Mouse (Mus musculus): Measurements from ENCODE around the gene Dach1. TPM values are rescaled to one million over a fixed set of nuclear protein-coding genes. Genes with fewer than 3 reads are reported as not detected.

Gene Dach1
- polyA plus RNA-seq, 2 experiments, result 0.17 to 0.29 TPM

- H3K4me3 ChIP-seq (ENCODE audit: insufficient read depth in 1 of 2, low read depth in 2 of 2, low read length in 2 of 2), result no peak overlapping the region
- H3K36me3 ChIP-seq (replicated peaks; ENCODE audit: control insufficient read depth, insufficient read depth, low read depth), result no peaks in the 10 kb centered on the region
- DNase-seq (ENCODE audit: low read depth in 3 of 3, low spot score in 3 of 3) (no peak), ATAC-seq (ENCODE audit: insufficient read depth) (no peak)
- WGBS (ENCODE audit: insufficient replicate concordance), result 76% methylated on average over 1 of the region's 1 CpGs
- H3K4me1 ChIP-seq (replicated peaks; ENCODE audit: control insufficient read depth in 2 of 2, insufficient read depth in 2 of 2, low read length in 1 of 2), result no peaks in the 10 kb centered on the region
- no peaks in the 10 kb centered on the region for H3K9me3 ChIP-seq (ENCODE audit: control insufficient read depth, low read length)
- H3K27me3 ChIP-seq (ENCODE audit: control insufficient read depth, insufficient read depth, low read length), result no peaks in the 10 kb centered on the region
- H3K27ac ChIP-seq, result no peak overlapping the region
- TF ChIP-seq EP300 (IDR thresholded peaks at IDR 0.05; ENCODE audit: low read depth), result no peak
- no peak for TF ChIP-seq CTCF (IDR thresholded peaks at IDR 0.05; ENCODE audit: low read depth)
- H3K4me2 ChIP-seq (ENCODE audit: low read depth), result no peak overlapping the region
- H3K9ac ChIP-seq (replicated peaks), result no peak overlapping the region
These were observed 155.5 kb downstream of the Dach1 start for GRCm38 (mm10) chr14:98014053-98014452.

- no peak overlapping the region for H3K4me3 ChIP-seq (ENCODE audit: insufficient read depth in 1 of 2, low read depth in 2 of 2, low read length in 2 of 2)
- no peaks in the 10 kb centered on the region for H3K36me3 ChIP-seq (replicated peaks; ENCODE audit: control insufficient read depth, insufficient read depth, low read depth)
- H3K27me3 ChIP-seq (ENCODE audit: control insufficient read depth, insufficient read depth, low read length), result no peaks in the 10 kb centered on the region
- H3K4me2 ChIP-seq (ENCODE audit: low read depth), result no peak overlapping the region
- no peak overlapping the region for H3K9ac ChIP-seq (replicated peaks)
- H3K4me1 ChIP-seq (replicated peaks; ENCODE audit: control insufficient read depth in 2 of 2, insufficient read depth in 2 of 2, low read length in 1 of 2), result no peaks in the 10 kb centered on the region
- WGBS (ENCODE audit: insufficient replicate concordance), result 60% methylated on average over 6 of the region's 6 CpGs
- no peak for TF ChIP-seq EP300 (IDR thresholded peaks at IDR 0.05; ENCODE audit: low read depth)
- no peak for TF ChIP-seq CTCF (IDR thresholded peaks at IDR 0.05; ENCODE audit: low read depth)
- H3K27ac ChIP-seq, result no peak overlapping the region
- no peaks in the 10 kb centered on the region for H3K9me3 ChIP-seq (ENCODE audit: control insufficient read depth, low read length)
- no peak for ATAC-seq (ENCODE audit: insufficient read depth)
- no peak for DNase-seq (ENCODE audit: low read depth in 3 of 3, low spot score in 3 of 3)
These were observed 161.1 kb downstream of the Dach1 start for GRCm38 (mm10) chr14:98008501-98008900.

- H3K4me2 ChIP-seq (ENCODE audit: low read depth), result no peak overlapping the region
- WGBS (ENCODE audit: insufficient replicate concordance), result 27% methylated on average over 1 of the region's 1 CpGs
- ATAC-seq (ENCODE audit: insufficient read depth) (no peak), DNase-seq (ENCODE audit: low read depth in 3 of 3, low spot score in 3 of 3) (no peak)
- no peaks in the 10 kb centered on the region for H3K36me3 ChIP-seq (replicated peaks; ENCODE audit: control insufficient read depth, insufficient read depth, low read depth)
- no peak overlapping the region for H3K27ac ChIP-seq
- H3K9me3 ChIP-seq (ENCODE audit: control insufficient read depth, low read length), result no peaks in the 10 kb centered on the region
- H3K4me1 ChIP-seq (replicated peaks; ENCODE audit: control insufficient read depth in 2 of 2, insufficient read depth in 2 of 2, low read length in 1 of 2), result no peaks in the 10 kb centered on the region
- TF ChIP-seq EP300 (IDR thresholded peaks at IDR 0.05; ENCODE audit: low read depth) (no peak), CTCF (IDR thresholded peaks at IDR 0.05; ENCODE audit: low read depth) (no peak)
- no peak overlapping the region for H3K9ac ChIP-seq (replicated peaks)
- no peak overlapping the region for H3K4me3 ChIP-seq (ENCODE audit: insufficient read depth in 1 of 2, low read depth in 2 of 2, low read length in 2 of 2)
- H3K27me3 ChIP-seq (ENCODE audit: control insufficient read depth, insufficient read depth, low read length), result no peaks in the 10 kb centered on the region
These were observed 167.4 kb downstream of the Dach1 start for GRCm38 (mm10) chr14:98002021-98002680.

- DNase-seq (ENCODE audit: low read depth in 3 of 3, low spot score in 3 of 3), result no peak
- H3K9ac ChIP-seq (replicated peaks), result no peak overlapping the region
- H3K4me1 ChIP-seq (replicated peaks; ENCODE audit: control insufficient read depth in 2 of 2, insufficient read depth in 2 of 2, low read length in 1 of 2), result no peaks in the 10 kb centered on the region
- TF ChIP-seq CTCF (IDR thresholded peaks at IDR 0.05; ENCODE audit: low read depth), result no peak
- no peak for TF ChIP-seq EP300 (IDR thresholded peaks at IDR 0.05; ENCODE audit: low read depth)
- no peaks in the 10 kb centered on the region for H3K27me3 ChIP-seq (ENCODE audit: control insufficient read depth, insufficient read depth, low read length)
- no peak overlapping the region for H3K4me3 ChIP-seq (ENCODE audit: insufficient read depth in 1 of 2, low read depth in 2 of 2, low read length in 2 of 2)
- ATAC-seq (ENCODE audit: insufficient read depth), result no peak
- H3K9me3 ChIP-seq (ENCODE audit: control insufficient read depth, low read length), result no peaks in the 10 kb centered on the region
- H3K27ac ChIP-seq, result no peak overlapping the region
- no peaks in the 10 kb centered on the region for H3K36me3 ChIP-seq (replicated peaks; ENCODE audit: control insufficient read depth, insufficient read depth, low read depth)
- no peak overlapping the region for H3K4me2 ChIP-seq (ENCODE audit: low read depth)
These were observed 171.0 kb downstream of the Dach1 start for GRCm38 (mm10) chr14:97998584-97998983.

- 27% methylated on average over 3 of the region's 3 CpGs for WGBS (ENCODE audit: insufficient replicate concordance)
- ATAC-seq (ENCODE audit: insufficient read depth) (no peak), DNase-seq (ENCODE audit: low read depth in 3 of 3, low spot score in 3 of 3) (no peak)
- Histone ChIP-seq H3K36me3 (replicated peaks; ENCODE audit: control insufficient read depth, insufficient read depth, low read depth) (no peaks in the 10 kb centered on the region), H3K4me3 (ENCODE audit: insufficient read depth in 1 of 2, low read depth in 2 of 2, low read length in 2 of 2) (no peak overlapping the region), H3K9me3 (ENCODE audit: control insufficient read depth, low read length) (no peaks in the 10 kb centered on the region), H3K4me1 (replicated peaks; ENCODE audit: control insufficient read depth in 2 of 2, insufficient read depth in 2 of 2, low read length in 1 of 2) (no peaks in the 10 kb centered on the region), H3K27me3 (ENCODE audit: control insufficient read depth, insufficient read depth, low read length) (no peaks in the 10 kb centered on the region), H3K4me2 (ENCODE audit: low read depth) (no peak overlapping the region), H3K27ac (no peak overlapping the region), H3K9ac (replicated peaks) (no peak overlapping the region)
- no peak for TF ChIP-seq CTCF (IDR thresholded peaks at IDR 0.05; ENCODE audit: low read depth)
- no peak for TF ChIP-seq EP300 (IDR thresholded peaks at IDR 0.05; ENCODE audit: low read depth)
These were observed 186.3 kb downstream of the Dach1 start for GRCm38 (mm10) chr14:97983251-97983650.

Data from liver, embryonic 14.5 days (tissue).